Mouse (Mus musculus): ENCODE data around the gene Tenm4. TPM values are rescaled to one million over a fixed set of nuclear protein-coding genes. Genes with fewer than 3 reads are reported as not detected.

The Tenm4 gene
- total and polyA plus RNA-seq, 3 experiments: 0.03 to 0.26 (median 0.04) TPM

GRCm38 (mm10) chr7:96813036-96813435, 642.0 kb downstream of the Tenm4 start:
- no peak for DNase-seq (ENCODE audit: extremely low read depth)
- peaks cover 18 to 53% of the 10 kb centered on the region in 2 experiments for H3K4me1 ChIP-seq (ENCODE audit: control insufficient read depth in 1 of 2, insufficient read depth in 2 of 2)
- no peak overlapping the region for H3K9ac ChIP-seq (ENCODE audit: insufficient read depth, low read depth)
- dilution Hi-C loops (cut with MboI; ENCODE audit: extremely low pct_ligation_motif_present, extremely low pct_unique_long_range_greater_than_20kb, low sequenced_read_pairs) (no loop called here), in situ Hi-C loops (cut with MboI; ENCODE audit: low pct_ligation_motif_present, low pct_unique_long_range_greater_than_20kb, low sequenced_read_pairs) (no loop called here)
- H3K9me3 ChIP-seq (replicated peaks; ENCODE audit: low read length): no peaks in the 10 kb centered on the region
- TF ChIP-seq ZMIZ1 (IDR thresholded peaks at IDR 0.05; ENCODE audit: low read depth, low read length) (no peak), UBTF (IDR thresholded peaks at IDR 0.05; ENCODE audit: low read depth, low read length) (no peak), TBP (conservative IDR thresholded peaks at IDR 0.05; ENCODE audit: low read depth, low read length) (no peak), CTCF (conservative IDR thresholded peaks at IDR 0.05 in 1 of 2, IDR thresholded peaks at IDR 0.05 in 1 of 2; ENCODE audit: low read depth in 2 of 2, low read length in 2 of 2) (no peak), POLR2AphosphoS2 (IDR thresholded peaks at IDR 0.05; ENCODE audit: low read depth, low read length) (no peak), ZKSCAN1 (IDR thresholded peaks at IDR 0.05; ENCODE audit: borderline replicate concordance, low read depth, low read length) (no peak), POLR2A (IDR thresholded peaks at IDR 0.05; ENCODE audit: low read depth, low read length) (no peak)
- no peak overlapping the region for H3K4me2 ChIP-seq (ENCODE audit: insufficient read depth, low read depth, poor library complexity, severe bottlenecking)
- no peak overlapping the region for H3K4me3 ChIP-seq (replicated peaks in 1 of 3; ENCODE audit: low read depth in 2 of 3, low read length in 2 of 3, poor library complexity in 1 of 3)
- H3K79me2 ChIP-seq (replicated peaks; ENCODE audit: control insufficient read depth, extremely low read depth, insufficient read depth, poor library complexity, severe bottlenecking): no peaks in the 10 kb centered on the region
- H3K27me3 ChIP-seq (replicated peaks): no peaks in the 10 kb centered on the region
- no peaks in the 10 kb centered on the region for H3K36me3 ChIP-seq (replicated peaks in 1 of 2; ENCODE audit: control insufficient read depth in 1 of 2, insufficient read depth in 1 of 2, low read length in 1 of 2)
- no peak overlapping the region for H3K27ac ChIP-seq (ENCODE audit: insufficient read depth, low read depth)

DNA sequence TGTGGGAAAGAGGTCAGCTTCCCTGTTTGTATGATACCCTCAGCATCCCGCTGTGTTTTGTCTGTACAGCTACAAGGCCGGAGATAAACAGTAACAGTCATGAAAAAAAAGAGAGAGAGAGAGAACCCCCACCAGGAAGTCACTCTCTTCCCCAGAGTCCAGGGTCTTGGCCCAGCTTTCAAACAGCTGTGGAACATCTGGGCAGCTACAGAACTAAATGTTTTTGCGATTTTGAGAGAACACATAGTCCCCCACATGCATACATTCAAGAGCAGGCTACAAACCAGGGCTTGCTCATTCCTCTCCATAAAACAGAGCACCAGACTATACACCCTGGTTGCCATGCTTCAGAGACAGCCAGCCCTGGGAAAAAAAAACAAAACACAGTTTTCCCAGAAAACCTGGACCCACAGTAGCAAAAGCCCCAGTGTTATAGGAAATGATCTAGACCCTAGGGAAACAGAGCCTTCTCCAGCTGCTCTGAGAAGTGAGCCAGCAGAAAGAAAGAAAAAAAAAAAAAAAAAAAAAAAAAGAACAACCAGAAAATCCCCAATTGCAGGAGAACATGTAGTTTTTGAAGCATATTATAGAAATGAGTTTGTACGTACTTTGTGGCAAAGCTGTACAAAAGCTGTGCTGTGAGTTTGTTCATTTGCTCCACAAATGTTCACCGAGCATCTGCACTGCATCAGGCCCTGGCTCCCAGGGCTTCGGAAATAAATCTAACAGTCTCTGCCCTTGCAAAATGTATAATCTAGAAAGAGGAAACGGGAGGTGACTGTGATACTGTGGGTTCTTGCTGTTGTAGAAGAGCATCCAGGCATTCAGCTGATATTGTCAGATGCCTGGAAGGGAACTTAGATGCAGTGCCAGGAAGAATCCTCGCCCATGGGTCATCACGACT, 642.7 kb downstream of the Tenm4 start:
- Histone ChIP-seq H3K4me2 (ENCODE audit: insufficient read depth, low read depth, poor library complexity, severe bottlenecking) (no peak overlapping the region), H3K27ac (ENCODE audit: insufficient read depth, low read depth) (no peak overlapping the region), H3K36me3 (replicated peaks in 1 of 2; ENCODE audit: control insufficient read depth in 1 of 2, insufficient read depth in 1 of 2, low read length in 1 of 2) (no peaks in the 10 kb centered on the region), H3K4me3 (replicated peaks in 1 of 3; ENCODE audit: low read depth in 2 of 3, low read length in 2 of 3, poor library complexity in 1 of 3) (no peak overlapping the region), H3K27me3 (replicated peaks) (no peaks in the 10 kb centered on the region), H3K9me3 (replicated peaks; ENCODE audit: low read length) (no peaks in the 10 kb centered on the region), H3K79me2 (replicated peaks; ENCODE audit: control insufficient read depth, extremely low read depth, insufficient read depth, poor library complexity, severe bottlenecking) (no peaks in the 10 kb centered on the region), H3K9ac (ENCODE audit: insufficient read depth, low read depth) (no peak overlapping the region; the same call in 1 of the 2 replicates), H3K4me1 (ENCODE audit: control insufficient read depth in 1 of 2, insufficient read depth in 2 of 2) (peaks cover 20 to 60% of the 10 kb centered on the region in 2 experiments)
- dilution Hi-C loops (cut with MboI; ENCODE audit: extremely low pct_ligation_motif_present, extremely low pct_unique_long_range_greater_than_20kb, low sequenced_read_pairs): no loop called here
- in situ Hi-C loops (cut with MboI; ENCODE audit: low pct_ligation_motif_present, low pct_unique_long_range_greater_than_20kb, low sequenced_read_pairs): no loop called here
- no peak for TF ChIP-seq ZC3H11A (IDR thresholded peaks at IDR 0.05; ENCODE audit: low read depth, low read length)
- peak; percentile 90 for TF ChIP-seq ZNF384 (IDR thresholded peaks at IDR 0.05; ENCODE audit: low read depth, low read length)
- no peak for DNase-seq (ENCODE audit: extremely low read depth)

DNA sequence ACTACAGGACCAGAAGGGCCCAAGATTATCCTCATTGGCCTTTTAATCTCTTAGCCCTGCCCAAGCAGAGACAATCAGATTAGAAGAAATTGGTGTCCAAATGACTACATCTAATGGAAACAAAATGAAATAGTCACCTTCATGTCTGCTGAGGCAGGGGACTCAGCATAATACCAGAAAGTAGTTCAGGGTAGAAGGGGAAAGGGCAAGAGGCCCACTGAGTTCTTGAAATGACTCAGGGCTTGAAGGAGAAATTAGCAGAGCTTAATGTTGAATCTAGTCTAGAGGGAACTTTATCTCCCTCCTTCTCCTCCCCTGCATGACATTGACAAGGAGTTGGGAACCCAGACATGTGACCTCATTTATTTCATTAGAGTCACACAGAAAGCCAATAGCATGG, 643.5 kb downstream of the Tenm4 start:
- Histone ChIP-seq H3K27ac (ENCODE audit: insufficient read depth, low read depth) (0 out of 2 replicates have a peak overlapping the region, but pooled peaks have one; percentile 9), H3K4me2 (ENCODE audit: insufficient read depth, low read depth, poor library complexity, severe bottlenecking) (peak overlapping the region; percentile 17; the same call in 1 of the 2 replicates), H3K79me2 (replicated peaks; ENCODE audit: control insufficient read depth, extremely low read depth, insufficient read depth, poor library complexity, severe bottlenecking) (no peaks in the 10 kb centered on the region), H3K9me3 (replicated peaks; ENCODE audit: low read length) (no peaks in the 10 kb centered on the region), H3K4me3 (replicated peaks in 1 of 3; ENCODE audit: low read depth in 2 of 3, low read length in 2 of 3, poor library complexity in 1 of 3) (no peak overlapping the region), H3K36me3 (replicated peaks in 1 of 2; ENCODE audit: control insufficient read depth in 1 of 2, insufficient read depth in 1 of 2, low read length in 1 of 2) (no peaks in the 10 kb centered on the region), H3K4me1 (ENCODE audit: control insufficient read depth in 1 of 2, insufficient read depth in 2 of 2) (peaks cover 20 to 62% of the 10 kb centered on the region in 2 experiments), H3K27me3 (replicated peaks) (no peaks in the 10 kb centered on the region), H3K9ac (ENCODE audit: insufficient read depth, low read depth) (0 out of 2 replicates have a peak overlapping the region, but pooled peaks have one; percentile 0)
- dilution Hi-C loops (cut with MboI; ENCODE audit: extremely low pct_ligation_motif_present, extremely low pct_unique_long_range_greater_than_20kb, low sequenced_read_pairs): no loop called here
- DNase-seq (ENCODE audit: extremely low read depth): peak; percentile 72
- in situ Hi-C loops (cut with MboI; ENCODE audit: low pct_ligation_motif_present, low pct_unique_long_range_greater_than_20kb, low sequenced_read_pairs): no loop called here
- TF ChIP-seq MAZ (IDR thresholded peaks at IDR 0.05; ENCODE audit: low read depth, low read length) (no peak), RAD21 (IDR thresholded peaks at IDR 0.05; ENCODE audit: low read depth, low read length) (no peak), UBTF (IDR thresholded peaks at IDR 0.05; ENCODE audit: low read depth, low read length) (no peak), TCF12 (IDR thresholded peaks at IDR 0.05; ENCODE audit: low read depth, low read length) (no peak), MAFK (IDR thresholded peaks at IDR 0.05; ENCODE audit: insufficient replicate concordance, low read length) (no peak), CTCF (conservative IDR thresholded peaks at IDR 0.05 in 1 of 2, IDR thresholded peaks at IDR 0.05 in 1 of 2; ENCODE audit: low read depth in 2 of 2, low read length in 2 of 2) (no peak), BHLHE40 (IDR thresholded peaks at IDR 0.05; ENCODE audit: low read depth, low read length) (peak; percentile 77), ELF1 (IDR thresholded peaks at IDR 0.05; ENCODE audit: low read depth, low read length) (no peak), ZKSCAN1 (IDR thresholded peaks at IDR 0.05; ENCODE audit: borderline replicate concordance, low read depth, low read length) (no peak), ETS1 (conservative IDR thresholded peaks at IDR 0.05; ENCODE audit: low read depth, low read length) (peak; percentile 34; the same call in 1 of the 2 replicates), USF2 (conservative IDR thresholded peaks at IDR 0.05; ENCODE audit: low read depth, low read length) (no peak), MEF2A (IDR thresholded peaks at IDR 0.05; ENCODE audit: borderline replicate concordance, low read depth, low read length) (no peak), IRF4 (IDR thresholded peaks at IDR 0.05; ENCODE audit: low read depth, low read length) (peak; percentile 96), SMC3 (IDR thresholded peaks at IDR 0.05; ENCODE audit: low read depth, low read length) (no peak), GABPA (IDR thresholded peaks at IDR 0.05; ENCODE audit: insufficient replicate concordance, low read depth, low read length) (no peak), POLR2AphosphoS2 (IDR thresholded peaks at IDR 0.05; ENCODE audit: low read depth, low read length) (no peak), E2F4 (IDR thresholded peaks at IDR 0.05; ENCODE audit: insufficient replicate concordance, low read depth, low read length) (no peak), JUND (conservative IDR thresholded peaks at IDR 0.05; ENCODE audit: low read depth, low read length) (peak; percentile 85)

All from CH12.LX (cell line).